Mouse (Mus musculus) CD4-positive naive resting alpha-beta T cell, adult 57 days (primary cell): Measurements from ENCODE around the gene Noto. TPM values are rescaled to one million over a fixed set of nuclear protein-coding genes. Genes with fewer than 3 reads are reported as not detected.

Source experiments
- total RNA-seq: library from RNA; stranded (reverse); gene quantifications from one replicate; pipeline ENCODE4 v1.2.4, GENCODE M21; 2023

Gene Noto
- total RNA-seq = not detected

GRCm38 (mm10) chr6:85423836-85424379 is at the start of gene Noto:
Gene Noto, plus strand, starts transcription at chr6:85423886.

GRCm38 (mm10) chr6:85373951-85374733 is 49.5 kb upstream of the Noto start, which contains the start of gene Rab11fip5:
Gene Rab11fip5, minus strand, starts transcription at chr6:85374634.

GRCm38 (mm10) chr6:85431842-85432431 is 8.3 kb downstream of the Noto start, which contains the start of gene Smyd5:
Gene Smyd5, plus strand, starts transcription at chr6:85431989.

GRCm38 (mm10) chr6:85450697-85451663 is 27.3 kb downstream of the Noto start, which contains the start of gene Cct7:
Gene Cct7, plus strand, starts transcription at chr6:85451514.

GRCm38 (mm10) chr6:85451664-85452410 is 28.2 kb downstream of the Noto start, which contains the start of gene Pradc1:
Gene Pradc1, minus strand, starts transcription at chr6:85451970.

Other genes starting within 250 kb of the Noto start
- not detected for gene Emx1, start 236.4 kb upstream of the Noto start, total RNA-seq
- 3.9 TPM for gene Sfxn5, start 90.5 kb upstream of the Noto start, total RNA-seq
- 1.8 TPM for gene Rab11fip5, start 49.3 kb upstream of the Noto start, total RNA-seq
- gene Smyd5, start 8.1 kb downstream of the Noto start, total RNA-seq = 34.2 TPM
- gene Cct7, start 27.6 kb downstream of the Noto start, total RNA-seq = 168 TPM
- gene Pradc1, start 28.1 kb downstream of the Noto start, total RNA-seq = 17.9 TPM
- 0.12 TPM for gene Fbxo41, start 79.1 kb downstream of the Noto start, total RNA-seq
- 0.27 TPM for gene Egr4, start 89.7 kb downstream of the Noto start, total RNA-seq
- 3.5 TPM for gene Alms1, start 163.6 kb downstream of the Noto start, total RNA-seq